Mouse (Mus musculus): ENCODE measurements around the gene Sept5. TPM values are rescaled to one million over a fixed set of nuclear protein-coding genes. Genes with fewer than 3 reads are reported as not detected.

The Sept5 gene
- polyA plus RNA-seq, 1 experiment from 2014 or later: 62.8 TPM

DNA sequence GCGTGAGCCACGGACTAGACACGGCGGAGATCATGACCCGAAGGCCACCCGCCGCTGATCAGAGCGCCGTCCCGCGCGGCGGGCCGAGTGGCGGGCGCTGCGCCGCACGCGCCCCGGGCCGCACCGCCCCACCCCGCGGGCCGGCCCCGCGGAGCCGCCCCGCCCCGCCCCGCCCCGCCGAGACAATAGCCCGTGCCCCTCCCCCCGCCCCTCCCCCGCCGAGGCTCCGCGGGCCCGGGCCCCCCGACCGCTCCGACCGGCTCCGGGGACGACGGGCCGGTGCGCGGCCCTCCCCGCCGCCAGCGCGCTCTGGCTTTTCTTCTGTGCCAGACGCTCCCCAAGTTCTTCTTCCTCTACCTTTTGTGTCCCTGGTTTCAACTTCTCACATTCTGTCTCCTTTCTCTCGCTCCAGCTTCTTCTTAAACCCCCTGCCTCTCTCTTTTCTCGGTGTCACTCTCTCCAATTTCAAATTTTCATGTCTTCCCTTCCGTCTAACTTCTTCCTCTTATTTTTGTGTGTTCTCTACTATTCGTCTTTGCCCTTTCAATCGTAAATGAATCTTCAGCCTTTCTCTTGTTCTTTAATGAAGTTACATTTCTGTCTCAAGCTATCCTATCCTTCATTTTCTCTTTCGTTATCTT lies 42.7 kb downstream of the Sept5 start:
- no peaks in the 10 kb centered on the region for H3K36me3 ChIP-seq
- H3K4me2 ChIP-seq: peak overlapping the region; percentile 88
- no peaks in the 10 kb centered on the region for H3K9me3 ChIP-seq
- peak overlapping the region; percentile 57; the same call in 1 of the 2 replicates for H3K27ac ChIP-seq
- H3K9ac ChIP-seq: peak overlapping the region; percentile 39
- H3K4me1 ChIP-seq: peaks cover 63% of the 10 kb centered on the region
- peaks cover 100% of the 10 kb centered on the region for H3K27me3 ChIP-seq
- no peak for ATAC-seq (ENCODE audit: insufficient number of reproducible peaks, low FRiP score, low TSS enrichment, low read depth)
- WGBS: 2% methylated on average over 42 of the region's 62 CpGs
- peak overlapping the region; percentile 51 for H3K4me3 ChIP-seq

DNA sequence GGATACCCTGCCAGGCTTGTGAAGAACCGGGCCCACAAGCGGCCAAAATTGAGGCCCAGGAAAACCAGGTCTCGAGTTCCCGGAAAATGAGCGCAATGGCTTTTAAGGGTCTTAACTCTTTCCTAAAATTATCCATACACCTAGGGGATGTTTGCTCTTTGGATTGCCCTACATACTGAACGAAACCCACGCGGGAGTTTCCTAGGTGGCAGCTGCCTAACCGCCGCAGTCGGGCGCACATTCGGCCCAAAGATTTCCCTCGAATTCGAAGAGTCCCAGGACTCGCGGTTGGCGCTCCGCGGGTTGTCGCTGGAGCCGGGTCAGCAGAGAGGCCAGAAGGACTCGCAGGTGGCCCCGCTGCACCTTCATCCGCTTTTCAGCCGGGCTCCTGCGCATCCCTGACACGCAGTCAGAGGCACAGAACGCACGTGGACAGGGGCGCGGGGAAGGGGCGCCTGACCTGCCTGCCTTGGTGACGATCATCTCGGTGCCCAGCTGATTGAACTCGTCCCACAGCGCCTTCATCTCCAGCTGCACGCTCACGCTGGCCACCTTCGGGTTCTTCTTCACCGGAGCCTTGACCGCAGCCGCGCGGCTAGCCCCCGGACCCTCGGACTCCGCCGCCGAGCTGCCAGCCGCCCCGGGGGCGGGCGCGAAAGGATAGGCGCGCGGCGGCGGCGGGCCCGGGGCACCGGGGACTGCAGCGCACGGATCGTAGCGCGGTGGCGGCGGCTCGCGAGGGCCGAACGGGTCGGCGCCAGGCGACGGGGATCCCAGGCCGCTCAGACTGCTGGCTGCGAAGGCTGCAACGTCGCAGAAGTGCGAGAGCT lies 43.5 kb downstream of the Sept5 start:
- Histone ChIP-seq H3K36me3 (no peaks in the 10 kb centered on the region), H3K4me3 (peak overlapping the region; percentile 51), H3K27me3 (peaks cover 100% of the 10 kb centered on the region), H3K27ac (peak overlapping the region; percentile 57; the same call in 1 of the 2 replicates), H3K9me3 (no peaks in the 10 kb centered on the region), H3K4me1 (peaks cover 63% of the 10 kb centered on the region), H3K4me2 (peak overlapping the region; percentile 88), H3K9ac (peak overlapping the region; percentile 39)
- ATAC-seq (ENCODE audit: insufficient number of reproducible peaks, low FRiP score, low TSS enrichment, low read depth): no peak
- WGBS: 4% methylated on average over 70 of the region's 83 CpGs

DNA sequence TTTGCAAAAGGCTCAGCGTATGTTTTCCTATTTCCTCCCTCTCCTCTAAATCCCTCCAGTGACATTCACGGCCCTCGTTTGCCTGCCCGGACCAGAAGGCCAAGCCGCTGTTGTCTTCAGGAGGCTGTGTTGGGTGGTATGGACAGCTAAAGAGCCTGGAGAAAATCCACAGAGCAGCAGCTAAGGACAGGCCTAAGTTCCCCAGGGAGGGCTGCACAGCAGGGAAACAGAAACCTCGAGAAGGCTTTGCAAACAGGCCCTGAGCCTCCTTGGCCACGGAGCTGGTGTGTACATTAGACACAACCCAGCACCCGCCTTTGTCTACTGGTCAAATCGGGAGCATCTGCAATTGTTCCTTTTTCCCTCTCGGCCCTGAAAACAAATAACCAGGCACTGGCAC lies 44.1 kb downstream of the Sept5 start:
- H3K4me1 ChIP-seq: peaks cover 62% of the 10 kb centered on the region
- WGBS: 27% methylated on average over 10 of the region's 10 CpGs
- H3K4me3 ChIP-seq: peak overlapping the region; percentile 51
- ATAC-seq (ENCODE audit: insufficient number of reproducible peaks, low FRiP score, low TSS enrichment, low read depth): no peak
- H3K9me3 ChIP-seq: no peaks in the 10 kb centered on the region
- H3K27ac ChIP-seq: no peak overlapping the region
- peak overlapping the region; percentile 88 for H3K4me2 ChIP-seq
- no peaks in the 10 kb centered on the region for H3K36me3 ChIP-seq
- peaks cover 100% of the 10 kb centered on the region for H3K27me3 ChIP-seq
- H3K9ac ChIP-seq: no peak overlapping the region

DNA sequence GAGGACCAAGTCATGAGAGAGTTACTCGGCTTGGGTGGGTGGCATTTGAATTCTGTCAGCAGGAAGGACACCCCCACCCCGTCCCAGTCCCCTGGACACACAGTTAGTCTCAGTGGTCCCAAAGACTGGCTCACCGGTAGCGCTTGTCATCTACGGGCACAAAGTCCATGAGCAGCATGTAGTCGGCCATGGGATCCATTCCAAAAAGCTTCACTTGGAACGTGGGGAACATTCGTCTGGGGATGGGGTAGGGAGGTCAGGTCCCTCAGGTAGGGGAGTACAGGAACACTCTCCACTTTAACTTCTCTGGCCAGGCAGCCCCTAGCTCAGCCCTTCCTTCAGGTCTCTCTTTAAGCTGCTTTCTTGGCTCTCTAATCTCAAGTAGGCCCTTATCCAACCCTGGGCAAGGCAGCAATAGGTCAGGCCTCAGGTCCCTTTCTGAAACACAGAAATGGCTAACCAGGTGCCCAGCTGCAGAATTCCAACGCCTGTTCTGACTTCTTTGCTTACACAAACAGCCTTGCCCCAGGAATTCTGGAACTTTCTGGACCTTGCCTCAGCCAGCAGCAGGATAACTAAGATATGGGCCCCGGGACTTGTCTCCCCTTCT lies 44.7 kb downstream of the Sept5 start:
- H3K9me3 ChIP-seq: no peaks in the 10 kb centered on the region
- H3K9ac ChIP-seq: no peak overlapping the region
- H3K27ac ChIP-seq: no peak overlapping the region
- peak overlapping the region; percentile 51 for H3K4me3 ChIP-seq
- peaks cover 56% of the 10 kb centered on the region for H3K4me1 ChIP-seq
- H3K4me2 ChIP-seq: peak overlapping the region; percentile 88
- H3K27me3 ChIP-seq: peaks cover 100% of the 10 kb centered on the region
- 43% methylated on average over 10 of the region's 10 CpGs for WGBS
- no peaks in the 10 kb centered on the region for H3K36me3 ChIP-seq
- ATAC-seq (ENCODE audit: insufficient number of reproducible peaks, low FRiP score, low TSS enrichment, low read depth): no peak

DNA sequence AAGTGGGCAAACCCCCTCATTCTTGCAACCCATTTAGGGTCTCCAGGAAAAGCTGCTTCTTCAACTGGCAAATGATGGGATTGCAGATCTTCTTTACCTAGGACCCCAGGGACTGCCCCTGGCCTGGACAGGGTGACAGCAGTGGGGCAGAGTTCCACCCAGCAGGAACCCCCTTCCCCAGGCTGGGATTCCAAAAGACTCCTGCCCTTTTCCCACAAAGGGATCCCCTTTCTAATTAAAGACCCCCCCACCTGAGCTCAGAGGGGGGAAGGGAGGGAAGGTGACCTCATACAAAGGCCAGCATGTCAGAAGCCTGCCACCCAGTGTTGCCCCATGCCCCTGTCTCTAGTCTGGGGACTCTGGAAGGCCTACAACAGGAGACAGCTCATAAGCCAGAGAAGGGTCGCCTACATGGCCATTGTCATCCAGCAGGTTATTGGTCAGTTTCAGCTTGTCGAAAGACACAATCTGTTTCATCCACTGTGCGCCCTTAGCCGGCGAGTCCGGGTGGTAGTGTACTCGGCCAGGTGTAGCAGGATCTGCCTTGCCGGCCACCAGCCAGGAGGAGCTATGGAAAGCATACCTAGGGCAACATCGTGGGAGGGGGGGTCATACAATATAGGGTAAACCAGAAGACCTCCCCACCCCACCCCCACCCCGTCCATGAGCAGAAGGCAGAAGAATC lies 45.9 kb downstream of the Sept5 start:
- 48% methylated on average over 10 of the region's 10 CpGs for WGBS
- peaks cover 97% of the 10 kb centered on the region for H3K27me3 ChIP-seq
- no peak overlapping the region for H3K4me2 ChIP-seq
- no peak overlapping the region for H3K27ac ChIP-seq
- no peak for ATAC-seq (ENCODE audit: insufficient number of reproducible peaks, low FRiP score, low TSS enrichment, low read depth)
- peaks cover 51% of the 10 kb centered on the region for H3K4me1 ChIP-seq
- peak overlapping the region; percentile 51; the same call in 1 of the 2 replicates for H3K4me3 ChIP-seq
- H3K9ac ChIP-seq: no peak overlapping the region
- no peaks in the 10 kb centered on the region for H3K9me3 ChIP-seq
- H3K36me3 ChIP-seq: no peaks in the 10 kb centered on the region

DNA sequence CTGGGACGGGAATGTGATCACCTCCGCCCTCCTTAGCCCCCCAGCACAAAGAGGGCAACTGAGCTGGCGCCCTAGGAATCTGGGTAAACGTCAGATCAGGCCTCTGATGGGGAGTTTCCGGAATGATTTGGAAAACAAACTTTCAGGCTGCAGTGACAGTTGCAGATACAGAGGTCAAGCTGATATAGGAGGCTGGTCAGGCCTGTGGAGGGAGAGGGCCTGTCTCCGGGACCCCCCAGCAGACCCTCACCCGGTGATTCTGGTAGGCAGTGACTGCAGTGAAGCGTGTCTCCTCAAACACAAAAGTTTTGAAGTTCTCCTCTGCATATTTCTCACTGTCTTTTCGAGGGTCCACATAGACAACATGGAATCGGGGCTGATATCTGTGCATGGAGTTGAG lies 46.6 kb downstream of the Sept5 start:
- no peak overlapping the region for H3K27ac ChIP-seq
- ATAC-seq (ENCODE audit: insufficient number of reproducible peaks, low FRiP score, low TSS enrichment, low read depth): no peak
- H3K4me2 ChIP-seq: no peak overlapping the region
- no peaks in the 10 kb centered on the region for H3K36me3 ChIP-seq
- H3K9ac ChIP-seq: no peak overlapping the region
- peak overlapping the region; percentile 40; the same call in 1 of the 2 replicates for H3K4me3 ChIP-seq
- H3K4me1 ChIP-seq: peaks cover 48% of the 10 kb centered on the region
- WGBS: 51% methylated on average over 10 of the region's 10 CpGs
- H3K27me3 ChIP-seq: peaks cover 96% of the 10 kb centered on the region
- H3K9me3 ChIP-seq: no peaks in the 10 kb centered on the region

DNA sequence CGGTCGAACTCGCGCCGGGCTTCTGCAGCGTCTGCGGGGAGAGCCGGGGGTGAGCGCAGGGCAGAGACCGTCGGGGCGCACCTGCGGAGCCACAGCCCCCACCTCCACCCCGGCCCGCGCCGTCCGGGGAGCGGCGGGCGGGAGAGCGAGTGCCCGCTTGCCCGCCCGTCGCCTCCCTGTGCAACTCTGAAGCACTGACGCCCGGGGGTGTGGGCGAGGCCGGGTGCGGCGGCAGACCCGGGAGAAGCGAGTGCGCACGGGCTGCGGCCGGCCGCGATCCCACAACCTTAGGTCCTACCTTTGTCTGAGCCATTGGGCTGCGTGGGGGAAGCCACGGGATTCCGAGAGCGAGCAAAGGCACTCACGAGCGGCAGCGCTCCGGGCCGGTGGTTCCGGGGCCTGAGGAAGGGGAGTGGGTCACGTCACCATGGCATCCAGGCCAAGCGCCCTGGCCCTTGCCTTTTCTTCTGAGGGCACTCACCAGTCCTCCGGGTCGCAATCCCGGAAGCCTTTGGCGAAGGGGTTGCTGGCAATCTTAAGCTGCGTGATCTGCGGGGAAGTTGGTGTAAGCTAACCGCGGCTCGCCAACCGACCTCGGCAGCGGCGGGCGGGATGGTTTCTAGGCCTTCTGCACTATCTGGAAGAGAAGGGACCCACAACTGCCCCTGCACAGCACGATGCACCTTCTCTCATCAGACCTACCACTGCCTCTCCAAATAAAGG lies 47.2 kb downstream of the Sept5 start:
- Histone ChIP-seq H3K27me3 (peaks cover 93% of the 10 kb centered on the region), H3K4me1 (peaks cover 48% of the 10 kb centered on the region), H3K9ac (no peak overlapping the region), H3K9me3 (no peaks in the 10 kb centered on the region), H3K36me3 (no peaks in the 10 kb centered on the region), H3K4me2 (peak overlapping the region; percentile 67), H3K27ac (no peak overlapping the region), H3K4me3 (peak overlapping the region; percentile 40)
- no peak for ATAC-seq (ENCODE audit: insufficient number of reproducible peaks, low FRiP score, low TSS enrichment, low read depth)
- 4% methylated on average over 51 of the region's 67 CpGs for WGBS

DNA sequence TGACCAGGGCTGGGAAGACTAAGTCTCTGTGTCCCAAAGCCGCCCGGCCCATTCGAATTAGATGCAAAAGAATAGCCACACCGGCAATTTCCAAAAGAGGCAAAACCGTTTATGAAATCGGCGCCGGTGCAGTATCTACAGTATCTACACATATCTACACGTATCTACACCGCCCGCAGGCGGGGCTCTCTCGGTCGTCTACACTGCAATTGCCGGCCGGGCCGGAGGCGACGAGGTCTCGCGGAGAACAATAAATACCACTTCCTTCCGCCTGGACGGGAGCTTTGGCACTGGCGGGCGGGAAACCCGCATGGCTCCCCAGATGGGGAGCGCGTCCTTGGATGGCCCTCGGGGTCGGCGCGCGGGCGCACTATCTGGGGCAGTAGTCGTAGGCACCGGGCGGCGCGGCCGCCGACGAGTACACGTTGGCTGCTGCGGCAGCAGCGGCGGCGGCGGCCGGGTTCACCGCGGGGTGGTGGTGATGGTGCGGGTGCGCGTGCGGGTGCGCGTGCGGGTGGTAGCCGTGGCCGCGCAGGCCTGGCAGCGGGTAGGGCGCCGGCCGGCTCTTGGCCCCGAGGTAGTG lies 48.0 kb downstream of the Sept5 start:
- H3K4me1 ChIP-seq: peaks cover 46% of the 10 kb centered on the region
- H3K9ac ChIP-seq: no peak overlapping the region
- no peaks in the 10 kb centered on the region for H3K36me3 ChIP-seq
- no peaks in the 10 kb centered on the region for H3K9me3 ChIP-seq
- WGBS: 4% methylated on average over 66 of the region's 66 CpGs
- H3K4me2 ChIP-seq: peak overlapping the region; percentile 67
- no peak for ATAC-seq (ENCODE audit: insufficient number of reproducible peaks, low FRiP score, low TSS enrichment, low read depth)
- H3K27ac ChIP-seq: no peak overlapping the region
- H3K4me3 ChIP-seq: peak overlapping the region; percentile 40
- peaks cover 87% of the 10 kb centered on the region for H3K27me3 ChIP-seq

DNA sequence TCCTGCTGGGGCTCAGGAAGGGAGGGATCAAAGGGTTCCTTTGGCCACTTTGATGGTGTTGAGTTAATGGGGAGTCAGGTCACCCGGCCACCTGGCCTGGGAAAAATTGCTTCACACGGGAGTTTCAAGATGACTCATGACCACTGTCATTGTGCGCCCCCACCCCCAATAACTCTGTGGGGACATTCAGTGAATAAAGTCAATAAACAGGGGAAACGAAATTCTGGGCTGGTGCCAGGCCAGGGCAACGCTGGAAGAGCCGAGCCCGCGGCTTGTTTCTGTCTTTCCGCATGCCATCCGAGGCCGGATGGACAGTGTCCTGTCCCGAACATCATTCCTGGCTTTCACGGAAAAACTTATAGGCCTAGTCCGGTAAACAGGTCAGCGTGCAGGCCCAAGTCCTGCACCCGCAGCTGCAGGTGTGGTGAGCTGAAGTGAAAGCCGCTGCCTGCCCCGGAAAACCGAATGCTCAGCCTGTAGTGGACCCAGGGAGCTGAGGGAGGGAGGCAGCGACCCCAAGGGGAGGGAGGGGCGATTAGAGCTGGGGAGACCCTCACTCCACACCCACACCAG lies 48.6 kb downstream of the Sept5 start:
- H3K27ac ChIP-seq: no peak overlapping the region
- no peak overlapping the region for H3K9ac ChIP-seq
- H3K36me3 ChIP-seq: no peaks in the 10 kb centered on the region
- peaks cover 40% of the 10 kb centered on the region for H3K4me1 ChIP-seq
- H3K9me3 ChIP-seq: no peaks in the 10 kb centered on the region
- 23% methylated on average over 21 of the region's 21 CpGs for WGBS
- H3K4me3 ChIP-seq: peak overlapping the region; percentile 40
- peaks cover 83% of the 10 kb centered on the region for H3K27me3 ChIP-seq
- H3K4me2 ChIP-seq: peak overlapping the region; percentile 67
- no peak for ATAC-seq (ENCODE audit: insufficient number of reproducible peaks, low FRiP score, low TSS enrichment, low read depth)

DNA sequence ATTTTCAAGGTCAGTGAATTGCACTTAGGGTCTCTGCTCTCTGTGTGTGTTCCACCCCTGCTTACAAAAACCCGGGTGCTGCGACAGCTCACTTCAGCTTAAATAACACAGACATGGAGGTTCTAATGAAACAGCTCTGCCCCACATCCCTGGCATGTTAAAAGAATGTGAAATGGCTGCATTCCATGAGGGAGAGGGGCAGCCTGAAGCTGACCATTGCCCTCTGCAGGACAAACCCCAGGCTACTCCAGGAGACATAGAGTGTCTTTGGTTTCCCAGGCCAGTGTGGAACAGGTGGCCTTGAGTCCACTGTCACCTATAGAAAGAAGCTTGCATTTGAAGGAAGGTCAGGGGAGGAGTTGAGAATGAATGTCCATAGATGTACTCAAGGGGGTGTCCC lies 49.4 kb downstream of the Sept5 start:
- 28% methylated on average over 2 of the region's 2 CpGs for WGBS
- Histone ChIP-seq H3K27ac (no peak overlapping the region), H3K4me3 (no peak overlapping the region), H3K36me3 (no peaks in the 10 kb centered on the region), H3K9ac (no peak overlapping the region), H3K4me2 (no peak overlapping the region), H3K27me3 (peaks cover 76% of the 10 kb centered on the region), H3K4me1 (peaks cover 34% of the 10 kb centered on the region), H3K9me3 (no peaks in the 10 kb centered on the region)
- no peak for ATAC-seq (ENCODE audit: insufficient number of reproducible peaks, low FRiP score, low TSS enrichment, low read depth)
